Mouse (Mus musculus): ENCODE data around the gene Fastkd3.
"Not testable (repeated sequence)": the region's sequence is repeated elsewhere in the genome, so short reads cannot be mapped to it uniquely, and the experiment has no call there.

The Fastkd3 gene

GRCm38 (mm10) chr13:68581747-68582516 lies at the start of gene Fastkd3, which contains the start of gene Mtrr:
Gene Fastkd3, plus strand, starts transcription at chr13:68582234.
Gene Mtrr, minus strand, starts transcription at chr13:68582149.
- DNase-seq (ENCODE audit: low spot score) = peak; percentile 99

- DNase-seq (ENCODE audit: low spot score) = not testable (repeated sequence)
Observed at GRCm38 (mm10) chr13:68553391-68553790, 28.6 kb upstream of the Fastkd3 start.

GRCm38 (mm10) chr13:68568110-68568509 lies 13.9 kb upstream of the Fastkd3 start:
- no peak for DNase-seq (ENCODE audit: low spot score)

- DNase-seq (ENCODE audit: low spot score) = no peak
Observed at GRCm38 (mm10) chr13:68568548-68568947, 13.5 kb upstream of the Fastkd3 start.

- DNase-seq (ENCODE audit: low spot score) = peak; percentile 49
Observed at GRCm38 (mm10) chr13:68569589-68570336, 12.3 kb upstream of the Fastkd3 start.

- DNase-seq (ENCODE audit: low spot score) = no peak
Observed at GRCm38 (mm10) chr13:68572247-68572646, 9.8 kb upstream of the Fastkd3 start.

- no peak for DNase-seq (ENCODE audit: low spot score)
Observed at GRCm38 (mm10) chr13:68572966-68573913, 8.8 kb upstream of the Fastkd3 start.

- DNase-seq (ENCODE audit: low spot score) = no peak
Observed at GRCm38 (mm10) chr13:68574398-68574797, 7.6 kb upstream of the Fastkd3 start.

- no peak for DNase-seq (ENCODE audit: low spot score)
Observed at GRCm38 (mm10) chr13:68577945-68578344, 4.1 kb upstream of the Fastkd3 start.

GRCm38 (mm10) chr13:68581086-68581740 lies 821 bp upstream of the Fastkd3 start:
- DNase-seq (ENCODE audit: low spot score) = no peak

GRCm38 (mm10) chr13:68582517-68582780 lies 415 bp downstream of the Fastkd3 start:
- no peak for DNase-seq (ENCODE audit: low spot score)

GRCm38 (mm10) chr13:68583961-68584360 lies 1.9 kb downstream of the Fastkd3 start:
- no peak for DNase-seq (ENCODE audit: low spot score)

GRCm38 (mm10) chr13:68585441-68585840 lies 3.4 kb downstream of the Fastkd3 start:
- DNase-seq (ENCODE audit: low spot score) = no peak

- DNase-seq (ENCODE audit: low spot score) = no peak
Observed at GRCm38 (mm10) chr13:68588352-68588751, 6.3 kb downstream of the Fastkd3 start.

GRCm38 (mm10) chr13:68593797-68594196 lies 11.8 kb downstream of the Fastkd3 start:
- no peak for DNase-seq (ENCODE audit: low spot score)

- no peak for DNase-seq (ENCODE audit: low spot score)
Observed at GRCm38 (mm10) chr13:68597199-68597598, 15.2 kb downstream of the Fastkd3 start, which contains the start of gene 1700001L19Rik. Gene 1700001L19Rik, plus strand, starts transcription at chr13:68597421.

GRCm38 (mm10) chr13:68597667-68598066 lies 15.6 kb downstream of the Fastkd3 start:
- no peak for DNase-seq (ENCODE audit: low spot score)

- no peak for DNase-seq (ENCODE audit: low spot score)
Observed at GRCm38 (mm10) chr13:68598953-68599352, 16.9 kb downstream of the Fastkd3 start.

- DNase-seq (ENCODE audit: low spot score) = no peak
Observed at GRCm38 (mm10) chr13:68601184-68601583, 19.1 kb downstream of the Fastkd3 start.

GRCm38 (mm10) chr13:68603085-68603484 lies 21.1 kb downstream of the Fastkd3 start:
- no peak for DNase-seq (ENCODE audit: low spot score)

GRCm38 (mm10) chr13:68605689-68606126 lies 23.7 kb downstream of the Fastkd3 start:
- no peak for DNase-seq (ENCODE audit: low spot score)
